ENCODE assay signal across 7 mouse cellular contexts in the genomic region with DNA sequence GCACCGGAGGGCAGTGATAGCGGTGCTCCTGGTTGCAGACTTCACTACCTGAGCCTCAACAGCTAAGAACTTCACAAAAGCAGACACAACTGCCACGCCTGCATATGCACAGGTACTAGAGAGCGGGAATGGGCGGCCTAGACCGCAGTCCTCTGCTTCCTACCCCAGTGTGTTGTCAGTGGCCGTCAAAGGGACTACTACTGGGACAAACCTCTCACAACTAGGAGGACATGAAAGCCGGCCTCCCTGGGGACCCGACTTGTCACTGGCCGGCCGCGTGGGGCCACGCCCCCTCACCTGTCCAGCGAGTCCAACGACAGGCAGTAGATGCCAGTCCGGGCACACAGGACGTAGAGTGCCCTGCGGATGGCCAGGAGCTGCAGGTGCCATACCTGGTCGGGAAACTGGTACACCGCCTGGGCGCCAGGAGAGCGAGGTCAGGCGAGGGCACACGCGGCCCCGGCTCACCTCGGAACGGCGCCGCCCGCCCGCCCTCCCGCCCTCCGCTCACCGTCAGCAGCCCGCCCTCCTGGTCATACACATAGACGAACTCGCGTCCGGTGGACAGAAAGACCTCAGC. TPM values are rescaled to one million over a fixed set of nuclear protein-coding genes. Genes with fewer than 3 reads are reported as not detected.
DNase-seq lines count a peak whose midpoint lies in the region; ATAC-seq lines count a peak whose summit lies in the region.

No protein-coding gene starts in this region.

- ATAC-seq in embryonic facial prominence, embryonic 14.5 days (ENCODE audit: low read depth), result no peak; the same call in none of the 2 replicates
- ATAC-seq in hindbrain, embryonic 12.5 days (ENCODE audit: low FRiP score), result peak; percentile 46
- peak; percentile 4; the same call in 1 of the 2 replicates for ATAC-seq in limb, embryonic 15.5 days (ENCODE audit: insufficient number of reproducible peaks, low FRiP score, low TSS enrichment, low read depth)
- peak; percentile 47 for ATAC-seq in midbrain, embryonic 13.5 days

- H3K4me1 ChIP-seq in embryonic facial prominence, embryonic 14.5 days (ENCODE audit: control insufficient read depth, insufficient read depth, low read length), result peaks cover 16% of the 10 kb centered on the region; the same call in 1 of the 2 replicates
- H3K4me1 ChIP-seq in hindbrain, embryonic 12.5 days, result peaks cover 25% of the 10 kb centered on the region
- H3K4me1 ChIP-seq in limb, embryonic 15.5 days, result peaks cover 41% of the 10 kb centered on the region
- peaks cover 31% of the 10 kb centered on the region for H3K4me1 ChIP-seq in midbrain, embryonic 13.5 days (replicated peaks)

- peak; percentile 63 for DNase-seq in A20 (ENCODE audit: low read depth, low spot score)
- DNase-seq in MN1 (ENCODE audit: low spot score), result peak; percentile 67
- DNase-seq in embryonic facial prominence, embryonic 14.5 days (ENCODE audit: low spot score), result no peak
- peak; percentile 69 for DNase-seq in testis, postnatal 14 days (ENCODE audit: low spot score)

- no peaks in the 10 kb centered on the region for H3K27me3 ChIP-seq in embryonic facial prominence, embryonic 14.5 days (replicated peaks; ENCODE audit: control insufficient read depth, insufficient read depth, low read length)
- no peaks in the 10 kb centered on the region for H3K27me3 ChIP-seq in hindbrain, embryonic 12.5 days
- H3K27me3 ChIP-seq in limb, embryonic 15.5 days, result no peaks in the 10 kb centered on the region
- no peaks in the 10 kb centered on the region for H3K27me3 ChIP-seq in midbrain, embryonic 13.5 days

- peaks cover 73% of the 10 kb centered on the region for H3K36me3 ChIP-seq in embryonic facial prominence, embryonic 14.5 days (ENCODE audit: control insufficient read depth, insufficient read depth, low read length)
- peaks cover 68% of the 10 kb centered on the region for H3K36me3 ChIP-seq in hindbrain, embryonic 12.5 days
- peaks cover 72% of the 10 kb centered on the region for H3K36me3 ChIP-seq in limb, embryonic 15.5 days
- H3K36me3 ChIP-seq in midbrain, embryonic 13.5 days, result peaks cover 70% of the 10 kb centered on the region

- H3K9me3 ChIP-seq in embryonic facial prominence, embryonic 14.5 days (ENCODE audit: control insufficient read depth, low read length), result no peaks in the 10 kb centered on the region
- no peaks in the 10 kb centered on the region for H3K9me3 ChIP-seq in hindbrain, embryonic 12.5 days (replicated peaks)
- no peaks in the 10 kb centered on the region for H3K9me3 ChIP-seq in limb, embryonic 15.5 days
- H3K9me3 ChIP-seq in midbrain, embryonic 13.5 days, result no peaks in the 10 kb centered on the region

- H3K9ac ChIP-seq in embryonic facial prominence, embryonic 14.5 days (ENCODE audit: low read depth, low read length), result peak overlapping the region; percentile 84
- H3K9ac ChIP-seq in hindbrain, embryonic 12.5 days, result peak overlapping the region; percentile 89
- H3K9ac ChIP-seq in limb, embryonic 15.5 days, result peak overlapping the region; percentile 68
- H3K9ac ChIP-seq in midbrain, embryonic 13.5 days (replicated peaks), result peak overlapping the region; percentile 89

- H3K4me3 ChIP-seq in embryonic facial prominence, embryonic 14.5 days (ENCODE audit: low read depth, low read length), result peak overlapping the region; percentile 84
- peak overlapping the region; percentile 83 for H3K4me3 ChIP-seq in hindbrain, embryonic 12.5 days
- peak overlapping the region; percentile 77 for H3K4me3 ChIP-seq in limb, embryonic 15.5 days
- peak overlapping the region; percentile 88 for H3K4me3 ChIP-seq in midbrain, embryonic 13.5 days (replicated peaks)

- peak overlapping the region; percentile 96 for H3K4me2 ChIP-seq in embryonic facial prominence, embryonic 14.5 days (ENCODE audit: low read depth, low read length)
- H3K4me2 ChIP-seq in hindbrain, embryonic 12.5 days (replicated peaks), result peak overlapping the region; percentile 95
- peak overlapping the region; percentile 90 for H3K4me2 ChIP-seq in limb, embryonic 15.5 days
- H3K4me2 ChIP-seq in midbrain, embryonic 13.5 days (replicated peaks), result peak overlapping the region; percentile 97

- whole genome bisulfite sequencing in embryonic facial prominence, embryonic 14.5 days, result 5% methylated on average over 25 of the region's 40 CpGs
- WGBS in hindbrain, embryonic 12.5 days, result 4% methylated on average over 35 of the region's 40 CpGs
- 3% methylated on average over 40 of the region's 40 CpGs for WGBS in limb, embryonic 15.5 days
- 4% methylated on average over 27 of the region's 40 CpGs for WGBS in midbrain, embryonic 13.5 days

- H3K27ac ChIP-seq in embryonic facial prominence, embryonic 14.5 days (replicated peaks; ENCODE audit: low read depth, low read length), result peak overlapping the region; percentile 48; the same call in 1 of the 2 replicates
- peak overlapping the region; percentile 77 for H3K27ac ChIP-seq in hindbrain, embryonic 12.5 days
- peak overlapping the region; percentile 83 for H3K27ac ChIP-seq in limb, embryonic 15.5 days
- peak overlapping the region; percentile 72 for H3K27ac ChIP-seq in midbrain, embryonic 13.5 days

RNA-seq across cellular contexts. Expression of gene Faap100, which starts 0.4 kb away (rescaled TPM):
- polyA plus RNA-seq in embryonic facial prominence, embryonic 14.5 days (2014; fragmentation: Nextera tagmentation; extraction: Ambion mirVana), result 30.0 and 32.7 TPM in 2 replicates
- polyA plus RNA-seq in hindbrain, embryonic 12.5 days (2016; fragmentation: Nextera tagmentation; extraction: Ambion mirVana), result 52.2 and 59.1 TPM in 2 replicates
- polyA plus RNA-seq in limb, embryonic 15.5 days (2015; fragmentation: Nextera tagmentation; extraction: Ambion mirVana), result 33.1 and 33.3 TPM in 2 replicates
- polyA plus RNA-seq in midbrain, embryonic 13.5 days (2015; fragmentation: Nextera tagmentation; extraction: Ambion mirVana), result 80.9 and 81.1 TPM in 2 replicates

RNA-seq across cellular contexts. Expression of gene Fscn2, which starts 16.8 kb away (rescaled TPM):
- 0.48 and 1.1 TPM in 2 replicates for polyA plus RNA-seq in embryonic facial prominence, embryonic 14.5 days (2014; fragmentation: Nextera tagmentation; extraction: Ambion mirVana)
- polyA plus RNA-seq in hindbrain, embryonic 12.5 days (2016; fragmentation: Nextera tagmentation; extraction: Ambion mirVana), result 1.2 and 1.3 TPM in 2 replicates
- polyA plus RNA-seq in limb, embryonic 15.5 days (2015; fragmentation: Nextera tagmentation; extraction: Ambion mirVana), result 0.31 and 0.79 TPM in 2 replicates
- polyA plus RNA-seq in midbrain, embryonic 13.5 days (2015; fragmentation: Nextera tagmentation; extraction: Ambion mirVana), result 1.9 and 2.2 TPM in 2 replicates

RNA-seq across cellular contexts. Expression of gene Actg1, which starts 29.8 kb away (rescaled TPM):
- 2,264 and 2,593 TPM in 2 replicates for polyA plus RNA-seq in embryonic facial prominence, embryonic 14.5 days (2014; fragmentation: Nextera tagmentation; extraction: Ambion mirVana)
- polyA plus RNA-seq in hindbrain, embryonic 12.5 days (2016; fragmentation: Nextera tagmentation; extraction: Ambion mirVana), result 3,608 and 3,685 TPM in 2 replicates
- 2,203 and 2,296 TPM in 2 replicates for polyA plus RNA-seq in limb, embryonic 15.5 days (2015; fragmentation: Nextera tagmentation; extraction: Ambion mirVana)
- 3,928 and 4,113 TPM in 2 replicates for polyA plus RNA-seq in midbrain, embryonic 13.5 days (2015; fragmentation: Nextera tagmentation; extraction: Ambion mirVana)

RNA-seq across cellular contexts. Expression of gene Nploc4, which starts 59.4 kb away (rescaled TPM):
- polyA plus RNA-seq in embryonic facial prominence, embryonic 14.5 days (2014; fragmentation: Nextera tagmentation; extraction: Ambion mirVana), result 38.1 and 44.6 TPM in 2 replicates
- polyA plus RNA-seq in hindbrain, embryonic 12.5 days (2016; fragmentation: Nextera tagmentation; extraction: Ambion mirVana), result 51.4 and 51.5 TPM in 2 replicates
- 28.8 and 30.8 TPM in 2 replicates for polyA plus RNA-seq in limb, embryonic 15.5 days (2015; fragmentation: Nextera tagmentation; extraction: Ambion mirVana)
- 35.0 and 38.1 TPM in 2 replicates for polyA plus RNA-seq in midbrain, embryonic 13.5 days (2015; fragmentation: Nextera tagmentation; extraction: Ambion mirVana)
